Mouse (Mus musculus) G1E (cell line): ENCODE data around the gene Grrp1. TPM values are rescaled to one million over a fixed set of nuclear protein-coding genes. Genes with fewer than 3 reads are reported as not detected.

ENCODE experiments used
- ATAC-seq: 2 replicates; pipeline ENCODE4 v1.8.0; 2016; ENCODE audit warnings: mild to moderate bottlenecking; ENCODE audit not compliant: insufficient number of reproducible peaks, poor library complexity, low FRiP score, severe bottlenecking; ENCODE audit errors: extremely low read depth
- DNase-seq: peaks from one replicate; pipeline ENCODE4 v3.0.0; 2012; ENCODE audit warnings: low spot score
- H3K27me3 ChIP-seq: 2 replicates; pipeline ENCODE4 v1.6.1; 2012; ENCODE audit warnings: mild to moderate bottlenecking, low read length, inconsistent platforms; ENCODE audit not compliant: insufficient read depth
- H3K36me3 ChIP-seq: replicated peaks from 2 replicates; pipeline ENCODE3; 2012; ENCODE audit warnings: mild to moderate bottlenecking, inconsistent platforms
- H3K4me1 ChIP-seq: 2 replicates; pipeline ENCODE4 v1.6.1; 2012; ENCODE audit warnings: low read depth, low read length, inconsistent platforms, mixed read lengths; ENCODE audit not compliant: insufficient read depth
- H3K4me3 ChIP-seq: 2 replicates; pipeline ENCODE4 v1.5.1; 2012; ENCODE audit warnings: low read depth, mild to moderate bottlenecking, inconsistent platforms, low read length, moderate library complexity, mixed read lengths
- H3K9me3 ChIP-seq: replicated peaks from 2 replicates; pipeline ENCODE4 v1.6.1; 2012; ENCODE audit warnings: inconsistent platforms
- CTCF ChIP-seq: IDR thresholded peaks from 2 replicates; pipeline ENCODE4 v1.5.1; 2012; ENCODE audit warnings: low read depth, low read length, inconsistent platforms, mixed read lengths
- GATA1 ChIP-seq: IDR thresholded peaks from 2 replicates; pipeline ENCODE4 v1.6.1; 2012; ENCODE audit warnings: borderline replicate concordance, low read length, inconsistent platforms, mixed read lengths
- GATA2 ChIP-seq: IDR thresholded peaks from 2 replicates; pipeline ENCODE4 v1.6.1; 2012; ENCODE audit warnings: low read depth, low read length, inconsistent platforms, borderline replicate concordance
- POLR2AphosphoS5 ChIP-seq: IDR thresholded peaks from 2 replicates; pipeline ENCODE4 v1.6.1; 2012; ENCODE audit warnings: low read depth, low read length, inconsistent platforms; ENCODE audit not compliant: insufficient replicate concordance
- TAL1 ChIP-seq: conservative IDR thresholded peaks from 2 replicates; pipeline ENCODE4 v1.6.1; 2012; ENCODE audit warnings: low read depth, low read length, inconsistent platforms, mixed read lengths
- polyA plus RNA-seq: library from polyadenylated mRNA; stranded (reverse); fragments of >175 nt; gene quantifications from 2 replicates; pipeline ENCODE4 v1.2.3, GENCODE M21; 2012
- total RNA-seq, 2 experiments: library from RNA; stranded (forward) in 1 of 2; stranded (reverse) in 1 of 2; fragments of 200-1000 nt in 1 of 2; fragments of >200 nt in 1 of 2; fragmentation: Nextera tagmentation in 1 of 2; gene quantifications; 2 replicates each; pipeline ENCODE4 v1.2.3; 2014 to 2017

Gene Grrp1
- total and polyA plus RNA-seq, 3 experiments = not detected

DNA sequence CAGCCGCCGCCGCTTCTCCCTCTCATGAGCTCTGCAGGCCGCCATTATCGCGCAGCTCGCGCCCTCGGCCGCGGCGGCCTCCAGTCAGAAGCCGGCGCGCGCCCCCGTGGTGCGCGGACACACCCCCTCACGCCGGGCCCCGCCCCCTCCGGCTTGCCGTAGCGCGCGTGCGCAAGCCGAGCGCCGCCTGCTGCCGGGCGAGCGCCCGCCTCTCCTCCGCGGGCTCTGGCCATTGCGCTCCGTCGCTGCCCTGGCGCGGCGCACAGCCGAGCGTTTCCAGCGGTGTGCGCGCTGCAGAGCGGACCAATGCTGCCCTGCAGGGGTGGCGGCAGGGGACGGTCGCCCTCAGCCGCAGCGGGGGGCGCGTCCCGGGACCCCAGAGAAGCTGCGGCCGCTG is 33.3 kb upstream of the Grrp1 start:
- Histone ChIP-seq H3K4me1 (peaks cover 41% of the 10 kb centered on the region), H3K27me3 (no peaks in the 10 kb centered on the region), H3K36me3 (peaks cover 36% of the 10 kb centered on the region), H3K4me3 (peak overlapping the region; percentile 98), H3K9me3 (no peaks in the 10 kb centered on the region)
- ATAC-seq (peak; percentile 61), DNase-seq (peak; percentile 85)
- TF ChIP-seq GATA1 (no peak), GATA2 (no peak)

DNA sequence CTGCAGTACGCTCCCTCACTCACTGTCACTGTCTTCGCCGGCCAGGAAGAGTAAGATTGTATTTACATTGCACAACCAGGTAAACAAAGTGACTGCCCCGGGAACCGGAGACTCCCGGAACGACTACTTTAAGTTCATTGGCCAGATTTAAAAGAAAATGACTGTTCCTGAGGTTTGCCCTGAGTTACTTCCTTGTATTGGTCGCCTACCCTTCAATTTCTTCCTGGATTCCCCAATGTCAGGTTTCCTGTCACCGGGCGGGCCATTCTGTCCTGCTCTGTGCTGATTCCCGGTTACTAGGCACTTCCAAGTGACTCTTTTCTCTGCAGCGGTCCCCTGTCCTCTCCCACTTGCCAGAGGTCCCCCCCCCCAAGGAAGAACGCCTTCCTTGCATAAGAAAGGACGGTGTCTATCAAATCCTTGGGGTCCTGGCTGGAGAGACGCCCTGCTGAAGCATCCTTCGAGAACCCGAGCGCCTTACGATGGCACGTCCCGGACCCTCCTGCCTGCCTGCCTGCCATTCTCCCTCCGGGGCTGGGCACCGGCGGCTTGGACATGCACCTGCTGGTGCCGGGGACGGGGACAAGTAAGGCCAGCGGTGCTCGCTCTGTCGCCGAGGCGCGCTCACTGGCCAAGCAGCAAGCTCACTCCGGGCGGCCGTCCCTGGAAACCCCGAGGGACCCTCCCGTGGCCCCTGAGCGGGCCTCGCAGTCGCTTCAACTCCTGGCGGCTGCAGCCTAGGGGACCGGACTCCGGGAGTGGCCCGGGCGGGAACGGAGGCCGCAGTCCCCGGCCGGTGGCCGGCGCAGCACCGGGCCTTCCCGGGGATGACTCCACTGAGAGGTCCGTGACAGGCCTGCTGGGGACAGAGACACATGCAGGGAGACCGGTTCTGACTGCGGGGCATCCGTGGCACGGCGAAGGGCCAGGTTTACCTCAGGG is 32.6 kb upstream of the Grrp1 start:
- Histone ChIP-seq H3K36me3 (peaks cover 43% of the 10 kb centered on the region), H3K27me3 (no peaks in the 10 kb centered on the region), H3K4me1 (peaks cover 39% of the 10 kb centered on the region), H3K4me3 (peak overlapping the region; percentile 98), H3K9me3 (no peaks in the 10 kb centered on the region)
- TF ChIP-seq TAL1 (no peak), GATA1 (no peak), CTCF (no peak), GATA2 (no peak), POLR2AphosphoS5 (no peak)
- peak; percentile 22 for DNase-seq
- ATAC-seq = no peak

DNA sequence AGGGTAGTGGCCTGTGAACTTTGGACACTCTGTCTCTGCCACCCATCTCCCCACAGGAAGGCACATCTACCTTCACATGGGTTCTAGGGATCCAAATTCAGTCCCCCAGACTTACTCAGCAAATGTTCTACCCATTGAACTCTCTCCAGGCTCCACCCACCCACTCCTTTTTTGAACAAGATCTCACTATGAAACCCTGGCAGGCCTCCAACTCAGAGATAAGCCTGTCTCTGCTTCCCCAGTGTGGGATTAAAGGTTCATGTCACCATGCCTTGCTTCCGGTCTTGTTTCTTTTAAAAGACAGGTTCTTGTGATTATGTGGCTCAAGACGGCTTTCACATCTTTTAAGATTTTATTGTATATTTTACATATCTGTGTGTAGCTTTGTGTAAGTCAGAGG is 31.0 kb upstream of the Grrp1 start:
- Histone ChIP-seq H3K27me3 (no peaks in the 10 kb centered on the region), H3K9me3 (no peaks in the 10 kb centered on the region), H3K4me3 (no peak overlapping the region), H3K36me3 (peaks cover 54% of the 10 kb centered on the region), H3K4me1 (peaks cover 39% of the 10 kb centered on the region)
- ATAC-seq (no peak), DNase-seq (no peak)
- no peak for TF ChIP-seq GATA1
- TF ChIP-seq TAL1 = no peak
- no peak for TF ChIP-seq GATA2
- TF ChIP-seq POLR2AphosphoS5 = no peak
- TF ChIP-seq CTCF = no peak

GRCm38 (mm10) chr4:134273417-134274345 is 19.8 kb upstream of the Grrp1 start:
- DNase-seq (peak; percentile 43), ATAC-seq (peak; percentile 78)

GRCm38 (mm10) chr4:134272731-134273416 is 19.0 kb upstream of the Grrp1 start:
- peak overlapping the region; percentile 54 for H3K4me3 ChIP-seq
- ATAC-seq (no peak), DNase-seq (no peak)
- TF ChIP-seq CTCF = no peak
- TF ChIP-seq GATA1 = no peak
- no peak for TF ChIP-seq GATA2
- no peak for TF ChIP-seq TAL1
- no peak for TF ChIP-seq POLR2AphosphoS5
- no peaks in the 10 kb centered on the region for H3K27me3 ChIP-seq
- peaks cover 29% of the 10 kb centered on the region for H3K36me3 ChIP-seq
- peaks cover 22% of the 10 kb centered on the region for H3K4me1 ChIP-seq
- no peaks in the 10 kb centered on the region for H3K9me3 ChIP-seq

More at GRCm38 (mm10) chr4:134273417-134274345, 19.8 kb upstream of the Grrp1 start:
- TF ChIP-seq GATA1 (no peak), TAL1 (peak; percentile 51), POLR2AphosphoS5 (no peak), CTCF (no peak), GATA2 (no peak)
- peaks cover 24% of the 10 kb centered on the region for H3K4me1 ChIP-seq
- H3K4me3 ChIP-seq = peak overlapping the region; percentile 54; the same call in 1 of the 2 replicates
- peaks cover 36% of the 10 kb centered on the region for H3K36me3 ChIP-seq
- no peaks in the 10 kb centered on the region for H3K27me3 ChIP-seq
- no peaks in the 10 kb centered on the region for H3K9me3 ChIP-seq
